Mouse (Mus musculus) forebrain, embryonic 16.5 days (tissue): ENCODE measurements at regions not wholly inside any gene's neighbourhood (a gene's known extent, or its start where the extent isn't known, plus 50 kb on each side); places are given as distances from the start of the nearest gene placed in this dataset.
A peak's percentile ranks its signal among the peaks of the same experiment; 100 is the strongest.

Experiments
- ATAC-seq: fragments of 200-750 bp; cut with Nextera tagmentation; 2 replicates; pipeline ENCODE4 v1.8.0; 2017; ENCODE audit warnings: mild to moderate bottlenecking, moderate library complexity
- H3K27ac ChIP-seq: fragments of 300-500 bp; sonication (generic); 2 replicates; pipeline ENCODE4 v1.5.1; 2014; ENCODE audit warnings: low read length, control low read depth
- H3K27me3 ChIP-seq: fragments of 300-500 bp; sonication (generic); replicated peaks from 2 replicates; pipeline ENCODE4 v1.6.1; 2014; ENCODE audit warnings: low read length; ENCODE audit not compliant: control insufficient read depth, insufficient read depth
- H3K36me3 ChIP-seq: fragments of 300-500 bp; sonication (generic); 2 replicates; pipeline ENCODE4 v1.6.1; 2014; ENCODE audit not compliant: control insufficient read depth, insufficient read depth
- H3K4me1 ChIP-seq: fragments of 300-500 bp; sonication (generic); replicated peaks from 2 replicates; pipeline ENCODE4 v1.6.1; 2014; ENCODE audit warnings: low read length; ENCODE audit not compliant: control insufficient read depth, insufficient read depth
- H3K4me2 ChIP-seq: fragments of 300-500 bp; sonication (generic); 2 replicates; pipeline ENCODE4 v1.6.1; 2014; ENCODE audit warnings: mild to moderate bottlenecking, low read length, control low read depth
- H3K4me3 ChIP-seq: fragments of 300-500 bp; sonication (generic); replicated peaks from 2 replicates; pipeline ENCODE4 v1.5.1; 2014; ENCODE audit warnings: mild to moderate bottlenecking, low read length, control low read depth
- H3K9ac ChIP-seq: fragments of 300-500 bp; sonication (generic); replicated peaks from 2 replicates; pipeline ENCODE4 v1.6.1; 2014; ENCODE audit warnings: low read depth, low read length, control low read depth
- H3K9me3 ChIP-seq: fragments of 300-500 bp; sonication (generic); 2 replicates; pipeline ENCODE4 v1.6.1; 2016; ENCODE audit warnings: low read length; ENCODE audit not compliant: control insufficient read depth
- WGBS: fragments of 180-500 bp; shearing (Covaris S2); extraction: QIAGEN DNeasy Blood & Tissue Kit; methylation state at CpG from one replicate; pipeline ENCODE4 v1.1.7; 2014; 5-methylcytosine and 5-hydroxymethylcytosine counted together

DNA sequence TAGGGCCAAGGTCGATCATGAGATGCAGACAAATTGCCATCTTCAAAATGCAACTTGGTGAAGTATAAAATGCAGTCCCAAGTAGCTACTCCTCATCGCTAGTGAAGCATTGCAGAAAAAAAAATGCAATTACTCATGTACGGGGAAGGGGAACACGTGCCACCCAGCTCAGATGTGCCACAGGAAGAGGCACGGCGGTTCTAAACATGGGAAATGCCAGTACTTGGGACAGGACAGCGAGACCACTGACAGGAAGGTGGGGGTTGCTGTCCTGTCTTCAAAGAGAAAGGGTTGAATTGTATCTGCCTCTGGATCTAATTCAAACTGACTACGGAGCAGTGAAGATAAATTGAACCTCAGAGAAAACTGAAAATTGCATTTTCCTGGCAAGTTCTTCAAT, 104.6 kb upstream of the Ankrd1 start:
- WGBS: 81% methylated on average over 8 of the region's 8 CpGs

GRCm38 (mm10) chr19:36225612-36226011, 105.7 kb upstream of the Ankrd1 start:
- Histone ChIP-seq H3K27ac (no peak overlapping the region), H3K9me3 (no peaks in the 10 kb centered on the region), H3K4me1 (peaks cover 8% of the 10 kb centered on the region), H3K4me3 (no peak overlapping the region), H3K9ac (no peak overlapping the region), H3K4me2 (no peak overlapping the region), H3K36me3 (no peaks in the 10 kb centered on the region), H3K27me3 (no peaks in the 10 kb centered on the region)
- ATAC-seq: no peak
- 92% methylated on average over 2 of the region's 2 CpGs for WGBS

More for the DNA sequence above, 104.6 kb upstream of the Ankrd1 start:
- no peak overlapping the region for H3K4me2 ChIP-seq
- peaks cover 8% of the 10 kb centered on the region for H3K4me1 ChIP-seq
- H3K36me3 ChIP-seq: no peaks in the 10 kb centered on the region
- ATAC-seq: no peak
- H3K27me3 ChIP-seq: no peaks in the 10 kb centered on the region
- no peak overlapping the region for H3K4me3 ChIP-seq
- H3K9me3 ChIP-seq: no peaks in the 10 kb centered on the region
- H3K27ac ChIP-seq: no peak overlapping the region
- no peak overlapping the region for H3K9ac ChIP-seq

DNA sequence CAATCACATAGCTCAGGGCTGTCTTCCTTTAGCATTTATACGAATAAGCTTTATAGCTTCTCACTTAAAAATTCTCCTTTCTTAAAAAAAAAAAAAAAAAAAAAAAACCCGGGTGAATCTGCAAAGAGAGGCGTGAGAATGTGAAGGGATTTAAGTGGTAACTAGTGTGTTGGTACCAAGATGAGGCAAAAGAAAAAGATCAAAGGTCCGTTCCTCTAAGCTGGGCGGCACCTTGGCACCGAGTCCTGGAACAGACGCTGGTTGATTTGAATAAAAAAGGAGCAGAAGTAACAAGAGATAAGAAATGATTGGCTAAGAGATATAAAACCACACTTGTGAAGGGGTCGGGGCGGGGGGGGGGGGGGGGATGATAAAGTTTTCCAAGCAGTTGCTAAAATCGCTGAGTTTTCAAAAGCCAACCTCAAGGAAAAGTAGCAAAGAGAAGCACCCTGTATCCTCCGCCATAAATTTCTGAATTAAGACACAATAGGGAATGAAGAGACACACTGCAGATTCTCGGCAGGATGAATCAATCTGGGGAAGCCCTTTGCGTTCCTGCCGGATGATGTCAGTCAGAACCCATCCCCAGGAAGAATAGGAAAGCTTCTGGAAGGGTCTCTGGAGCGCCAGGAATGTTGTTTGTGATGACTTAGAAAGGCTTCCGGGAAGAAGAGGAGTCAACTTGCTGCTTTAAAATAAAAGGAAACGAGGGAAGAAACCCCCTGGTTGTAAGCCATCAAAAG, 107.7 kb upstream of the Ankrd1 start:
- H3K4me3 ChIP-seq: no peak overlapping the region
- 22% methylated on average over 16 of the region's 17 CpGs for WGBS

DNA sequence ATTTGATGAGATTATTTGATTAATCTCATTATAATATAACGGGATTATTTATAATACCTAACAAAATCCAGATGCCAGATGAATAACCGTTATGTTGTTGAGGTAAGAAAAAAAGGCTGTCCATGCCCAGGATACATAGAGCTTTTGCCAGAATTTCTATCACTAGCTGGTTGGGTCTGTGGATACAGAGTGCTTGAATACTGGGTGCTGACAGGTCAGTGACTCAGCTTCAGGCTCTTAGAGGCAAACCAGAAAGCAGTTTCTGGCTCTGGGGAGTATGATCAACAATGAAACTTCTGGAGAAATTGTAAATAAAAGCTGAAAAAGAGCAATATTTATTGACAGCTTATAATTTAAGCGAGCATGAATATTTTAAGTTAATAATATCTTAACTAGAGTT, 109.4 kb upstream of the Ankrd1 start:
- WGBS: 95% methylated on average over 3 of the region's 3 CpGs
- Histone ChIP-seq H3K27ac (no peak overlapping the region), H3K9me3 (no peaks in the 10 kb centered on the region), H3K27me3 (no peaks in the 10 kb centered on the region), H3K4me2 (no peak overlapping the region), H3K9ac (no peak overlapping the region), H3K36me3 (no peaks in the 10 kb centered on the region), H3K4me3 (no peak overlapping the region), H3K4me1 (peaks cover 8% of the 10 kb centered on the region)
- no peak for ATAC-seq

More for the DNA sequence above, 107.7 kb upstream of the Ankrd1 start:
- H3K9me3 ChIP-seq: no peaks in the 10 kb centered on the region
- peaks cover 8% of the 10 kb centered on the region for H3K4me1 ChIP-seq
- peak; percentile 49; the same call in 1 of the 2 replicates for ATAC-seq
- no peaks in the 10 kb centered on the region for H3K27me3 ChIP-seq
- no peak overlapping the region for H3K9ac ChIP-seq
- peak overlapping the region; percentile 31 for H3K4me2 ChIP-seq
- no peak overlapping the region for H3K27ac ChIP-seq
- H3K36me3 ChIP-seq: no peaks in the 10 kb centered on the region

GRCm38 (mm10) chr19:36229941-36230340, 110.0 kb upstream of the Ankrd1 start:
- H3K4me1 ChIP-seq: peaks cover 8% of the 10 kb centered on the region
- H3K4me3 ChIP-seq: no peak overlapping the region
- H3K27me3 ChIP-seq: no peaks in the 10 kb centered on the region
- H3K36me3 ChIP-seq: no peaks in the 10 kb centered on the region
- H3K9me3 ChIP-seq: no peaks in the 10 kb centered on the region
- WGBS: 47% methylated on average over 1 of the region's 1 CpGs
- H3K27ac ChIP-seq: no peak overlapping the region
- ATAC-seq: no peak
- no peak overlapping the region for H3K4me2 ChIP-seq
- no peak overlapping the region for H3K9ac ChIP-seq

DNA sequence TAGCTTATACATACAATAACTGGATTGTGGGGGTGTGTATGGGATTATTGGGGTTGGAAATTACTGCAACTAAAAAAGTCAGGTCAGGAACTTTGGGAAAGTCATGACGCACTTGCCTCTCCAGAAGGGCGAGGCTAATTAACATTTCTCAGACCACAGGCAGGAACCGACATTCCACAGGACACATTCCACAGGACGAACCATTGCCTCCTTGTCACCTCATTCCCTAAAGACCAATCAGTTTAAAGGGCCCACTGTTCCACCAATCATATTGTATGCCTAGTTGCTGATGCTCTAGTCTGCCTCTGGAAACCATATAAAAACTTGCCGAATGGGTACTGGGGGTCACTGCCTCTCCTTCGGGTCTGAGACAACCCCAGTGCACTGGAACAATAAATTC, 113.0 kb upstream of the Pcgf5 start:
- Histone ChIP-seq H3K27me3 (no peaks in the 10 kb centered on the region), H3K4me2 (no peak overlapping the region), H3K27ac (no peak overlapping the region), H3K9me3 (no peaks in the 10 kb centered on the region), H3K36me3 (no peaks in the 10 kb centered on the region), H3K4me3 (no peak overlapping the region), H3K9ac (no peak overlapping the region), H3K4me1 (no peaks in the 10 kb centered on the region)
- 79% methylated on average over 6 of the region's 6 CpGs for WGBS
- no peak for ATAC-seq

- Histone ChIP-seq H3K27ac (no peak overlapping the region), H3K4me3 (no peak overlapping the region), H3K27me3 (no peaks in the 10 kb centered on the region), H3K36me3 (no peaks in the 10 kb centered on the region), H3K9ac (no peak overlapping the region), H3K9me3 (no peaks in the 10 kb centered on the region), H3K4me2 (no peak overlapping the region), H3K4me1 (no peaks in the 10 kb centered on the region)
- no peak for ATAC-seq
- 76% methylated on average over 7 of the region's 7 CpGs for WGBS
Observed at GRCm38 (mm10) chr19:36236576-36237345, 111.3 kb upstream of the Pcgf5 start.

- no peaks in the 10 kb centered on the region for H3K36me3 ChIP-seq
- H3K4me3 ChIP-seq: no peak overlapping the region
- H3K9me3 ChIP-seq: no peaks in the 10 kb centered on the region
- WGBS: 64% methylated on average over 3 of the region's 3 CpGs
- no peak overlapping the region for H3K9ac ChIP-seq
- ATAC-seq: no peak
- no peaks in the 10 kb centered on the region for H3K4me1 ChIP-seq
- H3K4me2 ChIP-seq: no peak overlapping the region
- H3K27me3 ChIP-seq: no peaks in the 10 kb centered on the region
- H3K27ac ChIP-seq: no peak overlapping the region
Observed at GRCm38 (mm10) chr19:36237751-36238150, 110.4 kb upstream of the Pcgf5 start.

- Histone ChIP-seq H3K36me3 (no peaks in the 10 kb centered on the region), H3K4me1 (no peaks in the 10 kb centered on the region), H3K4me2 (no peak overlapping the region), H3K27me3 (no peaks in the 10 kb centered on the region), H3K4me3 (no peak overlapping the region), H3K27ac (no peak overlapping the region), H3K9me3 (no peaks in the 10 kb centered on the region), H3K9ac (no peak overlapping the region)
- ATAC-seq: no peak
- WGBS: 70% methylated on average over 3 of the region's 3 CpGs
Observed at GRCm38 (mm10) chr19:36238536-36238935, 109.6 kb upstream of the Pcgf5 start.
